Mouse (Mus musculus) natural killer cell, adult 2 months (primary cell): Measurements from ENCODE around the gene Efna5.

Source experiments
- DNase-seq, 2 experiments: peaks; one replicate each; pipeline ENCODE4 v3.0.0; 2022; ENCODE audit warnings: low spot score in 2 of 2

Efna5 gene

GRCm38 (mm10) chr17:62702020-62702814 lies 178.9 kb downstream of the Efna5 start:
- no peak for DNase-seq

DNA sequence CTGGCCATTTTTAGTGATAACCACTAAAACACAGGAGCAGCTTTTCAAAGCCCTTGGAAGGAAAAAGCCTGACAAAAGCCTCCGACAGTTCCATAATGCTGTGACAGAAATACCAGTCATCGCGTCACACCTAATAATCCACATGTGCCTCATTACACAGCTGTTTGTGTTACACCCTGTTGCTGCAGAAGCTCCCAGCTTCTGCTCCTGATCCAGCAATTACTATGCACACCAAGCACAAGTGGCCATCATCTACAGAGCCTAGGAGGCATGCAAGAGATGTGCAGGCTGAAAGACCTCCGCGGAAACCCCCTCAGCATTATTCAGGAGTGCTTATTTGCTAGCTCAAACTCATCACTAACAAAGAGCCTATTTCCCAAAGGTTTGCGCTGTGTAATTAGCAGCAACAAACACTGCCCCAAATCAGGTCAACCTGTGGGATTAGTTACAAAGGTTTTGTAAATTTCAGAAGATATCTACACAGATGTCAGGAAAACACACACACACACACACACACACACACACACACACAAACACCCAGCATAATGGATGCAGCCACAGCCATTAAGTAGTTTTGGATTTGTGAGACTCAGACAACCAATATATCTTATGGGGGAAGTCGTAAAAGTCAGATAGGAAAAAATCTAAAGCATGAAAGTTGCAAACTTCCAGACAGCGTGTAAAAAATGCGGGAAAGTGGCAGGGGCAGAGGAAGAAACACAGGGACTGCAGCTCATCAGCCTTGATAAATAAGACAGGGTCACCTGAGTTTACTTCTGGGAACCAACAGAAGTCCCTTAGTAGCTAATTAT lies 180.1 kb downstream of the Efna5 start:
- no peak for DNase-seq

DNA sequence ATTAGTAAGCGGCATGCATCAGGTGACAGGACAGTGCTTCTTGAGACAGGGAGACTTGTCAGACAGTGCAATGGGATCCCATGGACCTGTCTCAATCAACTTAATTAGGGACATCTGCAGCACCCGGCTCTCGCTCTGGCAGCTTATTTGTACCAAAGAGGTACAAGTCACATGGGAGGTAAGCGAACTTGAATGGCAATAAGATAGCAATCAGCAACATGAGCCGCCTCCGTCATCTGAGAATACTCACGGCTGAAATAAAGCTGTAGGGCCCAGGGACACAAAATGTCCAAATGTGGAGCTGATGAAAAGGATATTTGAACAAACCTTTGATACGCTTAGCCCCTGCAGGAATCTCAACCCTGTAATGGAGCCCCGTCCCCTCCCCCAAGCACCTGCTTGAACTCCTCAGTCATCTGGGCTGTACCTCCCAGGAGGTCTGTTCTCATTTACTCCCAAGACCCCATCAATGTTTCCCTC lies 186.1 kb downstream of the Efna5 start:
- DNase-seq: no peak

GRCm38 (mm10) chr17:62692242-62692641 lies 188.9 kb downstream of the Efna5 start:
- no peak for DNase-seq

- no peak for DNase-seq
These were observed 189.9 kb downstream of the Efna5 start for GRCm38 (mm10) chr17:62691201-62691715.

GRCm38 (mm10) chr17:62690256-62690655 lies 190.9 kb downstream of the Efna5 start:
- no peak for DNase-seq

DNA sequence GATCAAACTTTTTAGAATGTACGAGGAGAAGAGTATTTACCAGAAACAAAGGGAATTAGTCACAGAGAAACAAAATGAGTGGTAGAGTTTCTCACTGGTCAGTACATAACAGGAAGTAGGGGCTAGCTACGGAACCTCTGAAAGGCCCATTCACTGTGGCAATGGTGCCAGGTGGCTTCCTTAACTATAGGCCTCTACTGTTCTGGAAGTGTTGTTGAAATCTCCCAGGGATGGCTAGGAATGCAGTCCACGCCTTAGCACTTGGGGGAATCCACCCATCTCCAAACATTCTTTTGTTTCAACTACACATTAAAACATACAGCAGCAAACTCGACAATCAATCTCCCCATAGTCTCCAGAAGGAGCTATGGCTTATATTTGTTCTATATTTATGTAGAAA lies 191.5 kb downstream of the Efna5 start:
- no peak for DNase-seq

- no peak for DNase-seq
These were observed 193.7 kb downstream of the Efna5 start for GRCm38 (mm10) chr17:62687369-62687768.

- DNase-seq: no peak
These were observed 195.9 kb downstream of the Efna5 start for GRCm38 (mm10) chr17:62685181-62685580.

DNA sequence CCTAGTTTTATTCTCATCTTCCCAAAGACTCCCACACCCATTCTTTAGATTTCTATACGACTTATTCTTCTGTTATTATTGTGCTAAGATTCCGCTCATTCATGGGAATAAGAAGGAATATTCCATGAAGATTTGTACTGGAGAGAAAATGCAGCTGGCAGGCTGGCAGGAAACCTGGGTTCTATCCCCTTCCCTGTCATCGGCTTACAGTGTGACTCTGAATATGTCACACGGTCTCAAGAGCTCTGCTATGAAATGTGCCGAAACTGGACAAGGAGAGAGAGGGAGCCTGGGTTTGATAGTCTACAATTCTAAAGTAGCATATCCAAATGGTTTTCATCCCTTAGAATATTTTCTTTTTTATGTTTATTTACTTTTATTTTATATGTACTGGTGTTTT lies 198.0 kb downstream of the Efna5 start:
- DNase-seq: no peak

DNA sequence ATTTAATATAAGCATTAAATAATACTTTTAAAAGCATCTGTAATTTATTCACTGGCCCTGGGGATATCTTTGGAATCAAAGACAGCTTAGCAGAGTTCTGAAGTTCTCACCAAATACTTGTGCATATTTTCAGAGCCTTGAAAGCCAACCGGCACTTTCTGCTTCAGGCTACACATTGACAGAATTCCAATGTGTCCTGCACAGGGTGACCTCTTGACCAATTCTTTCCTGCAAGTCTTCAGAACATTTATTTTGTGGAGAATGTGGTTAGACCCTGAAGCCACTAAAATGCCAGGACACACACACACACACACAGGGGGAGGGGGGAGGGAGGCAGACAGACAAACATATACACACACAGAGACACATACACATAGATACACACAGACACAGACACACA lies 199.4 kb downstream of the Efna5 start:
- no peak for DNase-seq

DNA sequence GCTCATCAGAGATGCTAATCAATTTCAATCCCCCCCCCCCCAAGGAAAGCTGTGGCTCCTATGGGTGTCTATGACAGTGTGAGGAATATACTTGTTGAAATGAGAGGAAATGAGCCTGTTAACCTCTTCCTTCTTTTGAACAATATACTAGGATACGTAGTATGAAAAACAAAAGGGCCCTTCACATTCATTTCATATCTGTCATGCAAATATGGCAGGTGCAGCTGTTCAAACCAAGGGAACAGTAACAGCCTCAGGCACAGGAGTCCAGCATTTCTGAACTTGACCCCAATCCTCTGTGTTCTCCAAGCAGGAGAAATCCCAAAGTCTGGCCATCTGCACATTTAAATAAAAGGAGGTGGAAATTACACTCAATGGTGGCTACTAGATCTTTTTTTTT lies 200.4 kb downstream of the Efna5 start:
- no peak for DNase-seq

DNA sequence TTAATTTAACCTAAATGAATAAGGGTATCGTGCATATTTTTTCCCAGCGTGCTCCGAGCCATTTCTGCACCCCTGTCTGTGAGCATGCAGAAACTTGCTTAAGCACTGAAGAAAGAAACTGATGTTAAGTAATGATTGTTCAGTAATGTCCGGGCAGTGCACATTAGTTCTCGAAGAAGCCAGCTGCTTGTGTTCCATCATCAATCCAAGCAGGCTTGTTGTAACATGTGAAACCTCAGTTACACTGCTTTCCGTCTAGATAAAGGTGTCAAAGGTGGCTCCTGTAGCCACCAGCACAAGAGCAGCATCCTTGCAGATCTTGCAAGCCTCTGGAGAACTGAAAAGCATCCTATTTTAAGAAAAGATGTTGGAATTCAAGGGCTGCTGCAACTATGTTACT lies 204.3 kb downstream of the Efna5 start:
- DNase-seq: no peak

DNA sequence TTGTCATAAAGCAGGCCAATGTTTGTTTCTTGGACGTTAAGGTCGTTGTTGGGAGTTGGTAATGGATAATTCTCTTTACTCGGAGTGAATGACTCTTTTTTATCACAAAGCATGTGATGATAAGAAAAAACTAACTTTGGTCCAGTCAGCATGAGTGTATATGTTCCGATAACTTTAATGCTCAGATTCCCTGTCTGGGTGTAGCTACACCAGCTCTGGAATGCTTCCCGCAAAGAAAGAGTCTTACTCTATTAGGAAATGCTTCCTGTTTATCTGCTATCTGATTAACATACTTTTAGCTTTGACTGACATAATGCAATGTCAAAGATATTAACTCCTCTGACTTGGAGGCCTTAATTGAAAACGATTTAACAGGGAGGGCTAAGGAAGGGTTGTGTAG lies 204.7 kb downstream of the Efna5 start:
- DNase-seq: no peak

DNA sequence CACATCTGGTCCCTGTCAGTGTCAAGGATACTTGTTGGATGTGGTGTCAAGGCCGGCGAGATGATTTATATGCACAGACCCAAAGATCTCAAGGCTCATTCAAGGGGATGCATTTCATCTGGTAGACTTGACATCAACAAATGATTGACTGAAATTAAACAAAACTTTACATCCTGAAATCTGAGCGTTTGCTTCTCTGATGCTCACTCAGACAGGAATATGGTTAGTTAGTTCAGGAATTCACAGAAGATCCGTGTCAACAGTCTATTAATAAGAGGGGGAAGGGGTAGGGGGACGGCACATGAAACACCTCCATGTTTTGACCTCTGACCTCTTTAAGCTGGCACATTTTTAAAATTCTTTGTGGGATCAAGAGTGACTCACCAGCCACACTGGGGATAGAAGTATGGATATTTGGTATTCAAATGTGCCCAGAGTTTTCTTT lies 205.3 kb downstream of the Efna5 start:
- DNase-seq: no peak

- DNase-seq: no peak
These were observed 209.0 kb downstream of the Efna5 start for GRCm38 (mm10) chr17:62672068-62672467.

DNA sequence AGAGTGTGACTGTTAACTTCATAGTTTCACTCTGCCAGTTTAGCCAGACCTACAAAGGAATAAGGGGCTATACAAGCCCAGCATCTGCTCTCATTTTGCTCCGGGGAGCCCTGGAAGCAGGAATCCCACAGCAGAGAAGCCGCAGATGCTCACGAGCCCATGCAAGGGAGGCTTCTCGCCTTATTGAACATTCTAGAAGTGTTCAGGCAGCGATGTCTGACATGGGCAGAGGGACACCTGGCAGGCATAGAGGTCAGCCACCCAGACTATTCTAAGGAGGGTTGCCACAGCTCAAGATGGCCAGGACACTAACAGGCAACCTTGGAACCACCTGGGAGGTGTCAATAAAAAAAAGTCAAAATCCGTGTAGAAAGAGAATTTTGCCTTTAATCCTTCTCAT lies 214.4 kb downstream of the Efna5 start:
- no peak for DNase-seq

- no peak for DNase-seq
These were observed 215.3 kb downstream of the Efna5 start for GRCm38 (mm10) chr17:62665823-62666222.

- DNase-seq: no peak
These were observed 216.4 kb downstream of the Efna5 start for GRCm38 (mm10) chr17:62664709-62665108.

DNA sequence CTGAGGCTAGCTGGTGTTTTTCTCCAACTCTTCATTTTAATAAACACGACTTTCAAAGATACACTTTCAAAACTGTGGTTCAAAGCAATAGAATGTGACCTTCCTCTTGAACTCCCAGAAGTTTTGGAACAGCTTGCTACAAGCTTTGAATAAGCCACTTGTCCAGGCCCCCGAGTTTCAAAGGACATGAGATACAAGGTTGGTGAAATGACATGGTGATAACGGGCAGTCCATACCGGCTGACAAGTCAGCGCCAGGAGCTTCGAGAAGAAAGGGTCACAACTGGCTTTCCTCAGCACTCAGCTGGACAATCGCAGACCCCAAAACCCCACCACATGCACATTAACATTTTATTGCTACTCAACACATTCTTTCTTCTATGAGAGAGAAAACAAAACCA lies 219.3 kb downstream of the Efna5 start:
- DNase-seq: no peak

DNA sequence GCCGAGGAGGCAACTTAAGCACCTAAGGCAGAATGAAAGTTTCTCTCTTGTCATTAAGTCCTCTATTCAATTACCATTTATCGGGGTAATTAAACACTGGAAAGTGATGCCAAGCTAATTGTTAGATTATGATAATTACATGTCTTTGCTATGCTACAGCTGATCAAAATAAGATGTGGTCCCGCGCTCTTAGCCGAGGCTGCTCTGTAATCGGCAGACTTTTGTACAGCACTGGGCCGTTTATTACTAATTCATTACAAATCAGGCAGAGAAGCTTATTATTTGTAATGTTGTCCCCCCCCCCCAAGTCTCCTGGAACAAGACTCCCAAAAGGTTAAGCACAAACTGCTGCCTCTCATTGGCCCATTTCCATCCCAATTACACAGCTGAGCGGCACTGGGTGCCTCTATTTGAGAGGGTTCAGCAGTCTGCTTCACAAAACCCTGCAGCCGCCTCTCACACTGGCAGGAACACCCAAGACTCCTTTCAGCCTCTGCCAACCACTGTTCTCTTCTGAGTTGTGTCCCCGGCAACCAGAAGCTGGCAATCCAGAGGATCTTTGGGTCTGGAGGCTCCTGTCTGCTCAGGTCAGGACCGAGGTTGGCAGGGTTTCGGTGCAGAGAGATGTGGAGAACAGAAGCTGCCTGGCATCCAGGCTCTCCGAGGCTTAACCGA lies 221.5 kb downstream of the Efna5 start:
- no peak for DNase-seq
